Mouse (Mus musculus) liver, postnatal 0 days (tissue): ENCODE data around the gene Ccdc103. TPM values are rescaled to one million over a fixed set of nuclear protein-coding genes. Genes with fewer than 3 reads are reported as not detected.
A peak's percentile ranks its signal among the peaks of the same experiment; 100 is the strongest.

Source experiments
- ATAC-seq: fragments of 200-750 bp; cut with Nextera tagmentation; 2 replicates; pipeline ENCODE4 v1.8.0; 2017; ENCODE audit warnings: mild to moderate bottlenecking, moderate library complexity
- DNase-seq: peaks from one replicate; pipeline ENCODE4 v3.0.0-alpha.2; 2016
- H3K27ac ChIP-seq: fragments of 300-500 bp; sonication (generic); 2 replicates; pipeline ENCODE4 v1.5.1; 2014; ENCODE audit warnings: antibody characterized with exemption, moderate library complexity, mild to moderate bottlenecking, low read depth
- H3K27me3 ChIP-seq: fragments of 300-500 bp; sonication (generic); 2 replicates; pipeline ENCODE4 v1.6.1; 2014; ENCODE audit warnings: low read length, control low read depth, mixed read lengths; ENCODE audit not compliant: insufficient read depth
- H3K36me3 ChIP-seq: fragments of 300-500 bp; sonication (generic); replicated peaks from 2 replicates; pipeline ENCODE4 v1.6.1; 2014; ENCODE audit warnings: mild to moderate bottlenecking, control low read depth, low read length, moderate library complexity, mixed read lengths; ENCODE audit not compliant: insufficient read depth
- H3K4me1 ChIP-seq: fragments of 300-500 bp; sonication (generic); 2 replicates; pipeline ENCODE4 v1.6.1; 2014; ENCODE audit warnings: antibody characterized with exemption, mild to moderate bottlenecking, control low read depth; ENCODE audit not compliant: insufficient read depth
- H3K4me2 ChIP-seq: fragments of 300-500 bp; sonication (generic); 2 replicates; pipeline ENCODE4 v1.6.1; 2014; ENCODE audit warnings: low read depth, mild to moderate bottlenecking, low read length, moderate library complexity, mixed read lengths
- H3K4me3 ChIP-seq: fragments of 300-500 bp; sonication (generic); 2 replicates; pipeline ENCODE4 v1.5.1; 2014; ENCODE audit warnings: low read depth, low read length
- H3K9ac ChIP-seq: fragments of 300-500 bp; sonication (generic); replicated peaks from 2 replicates; pipeline ENCODE4 v1.6.1; 2014; ENCODE audit warnings: mild to moderate bottlenecking, moderate library complexity
- H3K9me3 ChIP-seq: fragments of 300-500 bp; sonication (generic); 2 replicates; pipeline ENCODE4 v1.6.1; 2016; ENCODE audit warnings: mild to moderate bottlenecking, control low read depth, low read length, mixed read lengths
- CTCF ChIP-seq: sonication (generic); IDR thresholded peaks from 2 replicates; pipeline ENCODE4 v1.5.1; 2016; ENCODE audit warnings: antibody characterized with exemption, low read depth
- EP300 ChIP-seq: IDR thresholded peaks from 2 replicates; pipeline ENCODE4 v1.6.1; 2016; ENCODE audit warnings: antibody characterized with exemption, low read depth, mild to moderate bottlenecking
- WGBS: fragments of 180-500 bp; shearing (Covaris S2); extraction: QIAGEN DNeasy Blood & Tissue Kit; methylation state at CpG from one replicate; pipeline ENCODE4 v1.1.7; 2014; ENCODE audit not compliant: insufficient replicate concordance; 5-methylcytosine and 5-hydroxymethylcytosine counted together
- polyA plus RNA-seq: library from polyadenylated mRNA; unstranded; fragments of >200 nt; fragmentation: Nextera tagmentation; extraction: Ambion mirVana; gene quantifications from 2 replicates; pipeline ENCODE4 v1.2.1, GENCODE M21; 2015

The Ccdc103 gene
- 0.39 and 0.51 TPM in 2 replicates for polyA plus RNA-seq

DNA sequence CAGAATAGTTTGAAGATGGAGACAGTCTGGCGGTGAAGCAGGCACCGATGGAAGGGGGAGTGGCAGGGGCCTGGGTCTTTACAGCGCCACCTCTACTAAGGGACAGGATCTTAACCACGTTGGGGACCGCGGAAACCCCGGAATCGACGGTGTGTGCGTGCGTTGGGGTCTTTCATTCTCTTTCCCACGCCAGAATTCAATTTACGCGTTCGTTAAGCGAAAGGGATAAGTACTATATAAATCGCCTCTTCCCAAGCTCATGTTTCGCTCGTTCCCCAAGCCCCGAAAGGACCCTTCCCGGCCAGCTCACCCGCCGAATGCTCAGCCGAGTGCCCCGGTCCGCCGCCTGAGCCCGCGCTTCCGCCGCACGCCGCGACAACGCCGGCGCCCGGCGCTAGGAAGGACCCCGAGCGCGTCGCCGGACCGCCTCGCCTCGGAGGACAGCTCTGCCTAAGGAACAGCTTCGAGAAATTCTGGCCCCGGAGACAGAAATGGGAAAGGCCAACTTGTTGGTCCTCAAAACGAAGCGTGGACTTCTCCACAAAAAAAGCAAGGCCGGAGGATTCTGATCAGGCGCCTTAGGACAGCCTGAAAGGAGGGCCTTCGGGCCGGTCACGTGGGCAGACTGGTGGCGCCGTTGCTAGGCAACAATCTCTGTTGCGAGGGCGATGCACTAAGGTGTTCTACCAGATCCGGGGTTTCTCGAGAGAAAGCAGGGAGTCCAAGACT lies at the start of gene Ccdc103, which contains the start of gene Eftud2:
Ccdc103 (plus strand) TSS at position 620 of the 729 bp plus-strand sequence.
Eftud2 (minus strand) TSS at position 401 of the 729 bp plus-strand sequence.
- Histone ChIP-seq H3K4me1 (peaks cover 15% of the 10 kb centered on the region), H3K36me3 (peaks cover 18% of the 10 kb centered on the region), H3K27me3 (no peaks in the 10 kb centered on the region), H3K4me3 (peak within 1 kb of the TSS; percentile 87), H3K4me2 (peak within 1 kb of the TSS; percentile 86), H3K9me3 (no peaks in the 10 kb centered on the region), H3K27ac (peak within 1 kb of the TSS; percentile 77), H3K9ac (peak within 1 kb of the TSS; percentile 88)
- peak; percentile 96 for ATAC-seq
- peak; percentile 94 for DNase-seq
- TF ChIP-seq EP300, result peak; percentile 93
- no peak for TF ChIP-seq CTCF
- WGBS, result under 1% methylated on average over 62 of the region's 62 CpGs

DNA sequence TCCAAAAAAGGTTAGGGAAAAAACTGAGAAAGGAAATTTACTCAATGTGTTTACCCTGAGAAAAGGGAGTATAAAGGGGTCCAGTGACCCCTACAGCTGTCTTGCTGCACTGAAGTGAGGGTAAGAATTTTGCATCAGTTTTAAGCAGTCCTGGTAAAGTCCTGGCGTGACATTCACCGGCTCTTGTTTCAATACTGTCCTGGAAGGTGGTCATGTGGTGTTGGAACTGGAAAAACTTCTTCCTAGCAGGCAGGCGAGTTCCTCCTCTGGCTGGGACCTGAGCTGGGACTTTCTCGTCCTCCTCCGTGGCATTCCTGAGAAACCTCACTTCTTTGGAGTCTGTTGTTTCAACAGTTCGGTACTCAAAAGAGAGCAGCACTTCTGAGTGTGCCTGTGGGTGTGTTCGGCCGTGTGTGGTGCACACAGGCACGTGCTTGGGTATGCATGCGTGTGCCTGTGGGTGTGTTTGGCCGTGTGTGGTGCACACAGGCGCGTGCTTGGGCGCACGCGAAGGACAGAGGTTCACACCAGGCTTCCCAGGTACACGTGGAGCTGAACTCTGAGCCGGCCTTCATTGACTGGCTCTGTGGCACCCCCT lies 48.2 kb upstream of the Ccdc103 start:
- Histone ChIP-seq H3K4me3 (no peak overlapping the region), H3K9ac (no peak overlapping the region), H3K4me2 (no peak overlapping the region), H3K36me3 (peaks cover 7% of the 10 kb centered on the region; the same call in 1 of the 2 replicates), H3K9me3 (no peaks in the 10 kb centered on the region), H3K27me3 (no peaks in the 10 kb centered on the region), H3K27ac (no peak overlapping the region), H3K4me1 (no peaks in the 10 kb centered on the region)
- ATAC-seq (no peak), DNase-seq (no peak)
- TF ChIP-seq CTCF, result no peak
- TF ChIP-seq EP300, result no peak
- WGBS, result 57% methylated on average over 18 of the region's 18 CpGs

DNA sequence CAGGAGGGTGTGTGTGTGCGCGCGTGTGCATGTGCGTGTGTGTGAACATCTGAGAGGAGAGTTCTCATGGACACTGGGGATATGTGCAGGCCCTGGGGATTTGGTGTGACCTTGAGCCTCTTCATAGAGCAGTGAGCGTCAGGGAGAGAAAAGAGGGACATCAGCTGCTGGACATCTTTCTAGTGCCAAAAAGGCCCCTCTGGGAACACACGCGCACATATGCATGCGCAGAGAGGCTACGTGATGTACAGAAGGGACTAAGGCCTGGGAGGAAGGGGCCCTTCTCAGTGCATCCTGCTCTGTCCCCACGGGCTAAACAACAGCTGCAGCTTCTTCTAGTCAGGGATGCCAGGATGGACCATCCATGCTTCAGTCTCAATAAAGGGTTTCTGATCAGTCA lies 46.8 kb upstream of the Ccdc103 start:
- 83% methylated on average over 10 of the region's 10 CpGs for WGBS
- Histone ChIP-seq H3K4me3 (no peak overlapping the region), H3K4me2 (no peak overlapping the region), H3K27ac (no peak overlapping the region), H3K4me1 (no peaks in the 10 kb centered on the region), H3K36me3 (peaks cover 19% of the 10 kb centered on the region), H3K27me3 (no peaks in the 10 kb centered on the region), H3K9ac (no peak overlapping the region), H3K9me3 (no peaks in the 10 kb centered on the region)
- DNase-seq (no peak), ATAC-seq (no peak)
- TF ChIP-seq EP300 (no peak), CTCF (no peak)

DNA sequence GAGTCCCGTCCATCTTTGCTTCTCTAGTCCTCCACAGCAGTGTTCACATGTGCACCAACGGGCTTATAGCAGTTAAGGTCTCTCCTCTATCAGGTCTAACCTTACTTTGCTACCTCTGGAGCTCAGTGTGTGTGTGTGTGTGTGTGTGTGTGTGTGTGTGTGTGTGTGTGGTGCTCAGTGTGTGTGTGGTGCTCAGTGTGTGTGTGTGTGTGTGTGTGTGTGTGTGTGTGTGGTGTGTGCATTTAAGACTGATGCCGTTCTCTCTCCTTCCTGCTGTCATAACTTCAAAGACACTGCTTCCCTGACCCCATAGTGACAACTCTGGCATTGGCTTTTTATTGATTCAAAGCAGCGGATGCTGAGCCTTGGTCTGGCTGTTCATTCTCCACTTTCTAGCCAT lies 45.5 kb upstream of the Ccdc103 start, which contains the start of gene Higd1b:
Higd1b (plus strand) TSS at position 301 of the 400 bp plus-strand sequence.
- no peak within 1 kb of the TSS for H3K4me3 ChIP-seq
- WGBS, result 62% methylated on average over 4 of the region's 4 CpGs
- DNase-seq (no peak), ATAC-seq (no peak)
- no peak within 1 kb of the TSS for H3K4me2 ChIP-seq
- H3K9ac ChIP-seq, result no peak within 1 kb of the TSS
- H3K4me1 ChIP-seq, result no peaks in the 10 kb centered on the region
- no peak within 1 kb of the TSS for H3K27ac ChIP-seq
- no peaks in the 10 kb centered on the region for H3K27me3 ChIP-seq
- peaks cover 27% of the 10 kb centered on the region for H3K36me3 ChIP-seq
- no peaks in the 10 kb centered on the region for H3K9me3 ChIP-seq
- TF ChIP-seq EP300 (no peak), CTCF (no peak)

DNA sequence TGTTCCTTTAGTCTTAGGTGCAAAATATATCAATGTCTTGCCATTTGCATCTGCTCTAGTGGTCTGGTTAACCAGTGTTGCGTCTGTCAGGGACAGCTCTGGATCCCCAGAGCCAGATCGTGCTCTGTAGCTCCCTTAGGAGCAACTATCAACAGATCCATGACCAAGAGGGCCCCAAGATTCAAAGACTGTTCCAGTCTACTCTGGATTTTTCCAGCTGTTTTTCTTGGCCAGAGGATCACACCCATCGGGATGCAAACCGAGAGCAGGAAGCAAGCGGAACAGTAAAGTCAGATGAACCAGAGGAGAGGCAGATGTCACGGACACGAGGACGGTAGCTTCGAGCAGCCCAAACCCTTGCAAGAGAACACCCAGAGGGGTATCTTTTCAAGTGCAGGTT lies 44.9 kb upstream of the Ccdc103 start:
- no peak for ATAC-seq
- Histone ChIP-seq H3K9ac (no peak overlapping the region), H3K27ac (no peak overlapping the region), H3K4me3 (no peak overlapping the region), H3K36me3 (peaks cover 32% of the 10 kb centered on the region), H3K9me3 (no peaks in the 10 kb centered on the region), H3K27me3 (no peaks in the 10 kb centered on the region), H3K4me1 (no peaks in the 10 kb centered on the region), H3K4me2 (no peak overlapping the region)
- DNase-seq, result no peak
- TF ChIP-seq EP300 (no peak), CTCF (no peak)
- 82% methylated on average over 9 of the region's 9 CpGs for WGBS

DNA sequence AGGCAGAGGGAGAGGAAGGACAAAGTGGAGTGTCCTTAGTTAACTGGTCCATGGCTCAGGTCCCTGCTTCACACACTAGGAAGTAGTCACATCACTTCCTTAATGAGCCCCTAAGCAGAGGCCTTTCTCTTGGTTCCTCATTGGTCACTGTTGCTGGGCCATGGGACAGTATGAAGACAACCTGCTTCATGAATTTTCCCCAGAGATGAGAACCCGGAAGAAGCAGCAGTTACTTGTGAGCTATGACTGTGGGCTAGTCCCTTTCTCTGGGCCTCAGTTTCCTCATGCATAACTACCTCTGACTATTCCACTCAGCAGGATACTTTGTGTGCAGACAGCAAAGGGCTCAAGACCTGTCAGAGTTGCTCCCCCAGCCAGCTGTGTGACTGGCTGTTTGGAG lies 43.6 kb upstream of the Ccdc103 start:
- no peak overlapping the region for H3K4me3 ChIP-seq
- peaks cover 37% of the 10 kb centered on the region for H3K36me3 ChIP-seq
- no peak for ATAC-seq
- H3K9ac ChIP-seq, result no peak overlapping the region
- no peak for DNase-seq
- H3K27me3 ChIP-seq, result no peaks in the 10 kb centered on the region
- H3K27ac ChIP-seq, result no peak overlapping the region
- no peaks in the 10 kb centered on the region for H3K9me3 ChIP-seq
- no peak for TF ChIP-seq EP300
- H3K4me1 ChIP-seq, result no peaks in the 10 kb centered on the region
- no peak overlapping the region for H3K4me2 ChIP-seq
- 86% methylated on average over 1 of the region's 1 CpGs for whole genome bisulfite sequencing
